Mouse (Mus musculus) MEL (cell line): Measurements from ENCODE around the gene Eipr1. TPM values are rescaled to one million over a fixed set of nuclear protein-coding genes. Genes with fewer than 3 reads are reported as not detected.
A peak's percentile ranks its signal among the peaks of the same experiment; 100 is the strongest.

Source experiments
- DNase-seq: peaks from one replicate; pipeline ENCODE4 v3.0.0; 2011; ENCODE audit warnings: low read depth, low spot score
- H3K27ac ChIP-seq: 2 replicates; pipeline ENCODE4 v1.5.1; 2012; ENCODE audit warnings: low read depth, mild to moderate bottlenecking, control low read depth, low read length, moderate library complexity; ENCODE audit not compliant: control insufficient read depth
- H3K27me3 ChIP-seq, 2 experiments: fragments of 150-350 bp in 1 of 2; sonication (generic) in 1 of 2; 2 replicates each; pipeline ENCODE4 v1.6.1; 2012; ENCODE audit warnings: low read length in 2 of 2, mild to moderate bottlenecking in 2 of 2, improper control_type of control experiment in 1 of 2, moderate library complexity in 1 of 2; ENCODE audit not compliant: insufficient read depth in 2 of 2, control insufficient read depth in 1 of 2
- H3K36me3 ChIP-seq, 2 experiments: 2 replicates each; pipeline ENCODE4 v1.6.1; 2012 to 2014; ENCODE audit warnings: low read length in 2 of 2, improper control_type of control experiment in 1 of 2, inconsistent platforms in 1 of 2, mild to moderate bottlenecking in 1 of 2; ENCODE audit not compliant: insufficient read depth in 2 of 2, control insufficient read depth in 1 of 2
- H3K4me1 ChIP-seq, 2 experiments: fragments of 150-350 bp in 1 of 2; sonication (generic) in 1 of 2; 2 replicates each; pipeline ENCODE4 v1.6.1; 2012; ENCODE audit warnings: low read length in 2 of 2, improper control_type of control experiment in 1 of 2, mild to moderate bottlenecking in 1 of 2; ENCODE audit not compliant: insufficient read depth in 2 of 2, control insufficient read depth in 1 of 2
- H3K4me3 ChIP-seq, 2 experiments: fragments of 150-350 bp in 1 of 2; sonication (generic) in 1 of 2; 2 replicates each; pipeline ENCODE4 v1.5.1; 2012; ENCODE audit warnings: low read depth in 2 of 2, low read length in 2 of 2, mild to moderate bottlenecking in 2 of 2, moderate library complexity in 2 of 2, control low read depth in 1 of 2, improper control_type of control experiment in 1 of 2; ENCODE audit not compliant: control insufficient read depth in 1 of 2, insufficient read depth in 1 of 2
- H3K79me2 ChIP-seq: 2 replicates; pipeline ENCODE4 v1.6.1; 2012; ENCODE audit warnings: mild to moderate bottlenecking, low read length, moderate library complexity; ENCODE audit not compliant: control insufficient read depth, poor library complexity, insufficient read depth
- H3K9ac ChIP-seq: 2 replicates; pipeline ENCODE4 v1.6.1; 2012; ENCODE audit warnings: low read depth, mild to moderate bottlenecking, control low read depth, low read length, moderate library complexity; ENCODE audit not compliant: control insufficient read depth, poor library complexity, severe bottlenecking
- H3K9me3 ChIP-seq: fragments of 150-350 bp; sonication (generic); replicated peaks from 2 replicates; pipeline ENCODE4 v1.6.1; 2012; ENCODE audit warnings: mild to moderate bottlenecking, low read length, improper control_type of control experiment, moderate library complexity; ENCODE audit not compliant: insufficient read depth
- BHLHE40 ChIP-seq: IDR thresholded peaks from 2 replicates; pipeline ENCODE4 v1.6.1; 2012; ENCODE audit warnings: low read depth, mild to moderate bottlenecking, inconsistent platforms, low read length, improper control_type of control experiment, borderline replicate concordance
- ELF1 ChIP-seq: IDR thresholded peaks from 2 replicates; pipeline ENCODE4 v1.6.1; 2014; ENCODE audit warnings: low read depth, mild to moderate bottlenecking, inconsistent platforms, low read length, improper control_type of control experiment, moderate library complexity
- EP300 ChIP-seq, 2 experiments: IDR thresholded peaks; 2 replicates each; pipeline ENCODE4 v1.6.1; 2011; ENCODE audit warnings: improper control_type of control experiment in 2 of 2, low read length in 2 of 2, low read depth in 1 of 2, mild to moderate bottlenecking in 1 of 2
- ETS1 ChIP-seq: IDR thresholded peaks from 2 replicates; pipeline ENCODE4 v1.6.1; 2012; ENCODE audit warnings: low read depth, mild to moderate bottlenecking, inconsistent platforms, low read length, improper control_type of control experiment, moderate library complexity
- GABPA ChIP-seq: IDR thresholded peaks from 2 replicates; pipeline ENCODE4 v1.6.1; 2012; ENCODE audit warnings: low read depth, mild to moderate bottlenecking, inconsistent platforms, low read length, improper control_type of control experiment, moderate library complexity
- GATA1 ChIP-seq: IDR thresholded peaks from 2 replicates; pipeline ENCODE4 v1.6.1; 2011; ENCODE audit warnings: low read depth, low read length, improper control_type of control experiment
- JUND ChIP-seq: IDR thresholded peaks from 2 replicates; pipeline ENCODE4 v1.6.1; 2011; ENCODE audit warnings: low read depth, mild to moderate bottlenecking, improper control_type of control experiment, low read length
- MXI1 ChIP-seq: IDR thresholded peaks from 2 replicates; pipeline ENCODE4 v1.6.1; 2011; ENCODE audit warnings: mild to moderate bottlenecking, low read depth, low read length, improper control_type of control experiment
- MYB ChIP-seq: IDR thresholded peaks from 2 replicates; pipeline ENCODE4 v1.6.1; 2011; ENCODE audit warnings: mild to moderate bottlenecking, low read depth, low read length, improper control_type of control experiment
- MYC ChIP-seq: IDR thresholded peaks from 2 replicates; pipeline ENCODE4 v1.6.1; 2011; ENCODE audit warnings: low read depth, mild to moderate bottlenecking, low read length, improper control_type of control experiment, moderate library complexity
- NELFE ChIP-seq: IDR thresholded peaks from 2 replicates; pipeline ENCODE4 v1.6.1; 2011; ENCODE audit warnings: low read depth, low read length, improper control_type of control experiment
- RAD21 ChIP-seq: IDR thresholded peaks from 2 replicates; pipeline ENCODE4 v1.6.1; 2011; ENCODE audit warnings: mild to moderate bottlenecking, low read depth, low read length, improper control_type of control experiment
- RCOR1 ChIP-seq: IDR thresholded peaks from 2 replicates; pipeline ENCODE4 v1.6.1; 2012; ENCODE audit warnings: low read depth, mild to moderate bottlenecking, inconsistent platforms, low read length, improper control_type of control experiment
- SIN3A ChIP-seq: IDR thresholded peaks from 2 replicates; pipeline ENCODE4 v1.6.1; 2012; ENCODE audit warnings: low read length, improper control_type of control experiment, inconsistent platforms
- SMC3 ChIP-seq: IDR thresholded peaks from 2 replicates; pipeline ENCODE4 v1.6.1; 2011; ENCODE audit warnings: low read depth, low read length, improper control_type of control experiment
- TAL1 ChIP-seq: IDR thresholded peaks from 2 replicates; pipeline ENCODE4 v1.6.1; 2012; ENCODE audit warnings: mild to moderate bottlenecking, inconsistent platforms, low read length, moderate library complexity, mixed read lengths
- TBP ChIP-seq: IDR thresholded peaks from 2 replicates; pipeline ENCODE4 v1.8.0; 2011; ENCODE audit warnings: low read depth, low read length, improper control_type of control experiment
- TCF12 ChIP-seq: IDR thresholded peaks from 2 replicates; pipeline ENCODE4 v1.6.1; 2014; ENCODE audit warnings: low read depth, mild to moderate bottlenecking, inconsistent platforms, low read length, improper control_type of control experiment, moderate library complexity
- UBTF ChIP-seq: IDR thresholded peaks from 2 replicates; pipeline ENCODE4 v1.6.1; 2012; ENCODE audit warnings: low read depth, mild to moderate bottlenecking, inconsistent platforms, low read length, improper control_type of control experiment, moderate library complexity, borderline replicate concordance; ENCODE audit not compliant: insufficient read depth
- ZKSCAN1 ChIP-seq: IDR thresholded peaks from 2 replicates; pipeline ENCODE4 v1.6.1; 2012; ENCODE audit warnings: low read depth, mild to moderate bottlenecking, inconsistent platforms, low read length, improper control_type of control experiment, moderate library complexity
- ZMIZ1 ChIP-seq: IDR thresholded peaks from 2 replicates; pipeline ENCODE4 v1.6.1; 2012; ENCODE audit warnings: low read depth, mild to moderate bottlenecking, inconsistent platforms, low read length, improper control_type of control experiment, moderate library complexity
- ZNF384 ChIP-seq: IDR thresholded peaks from 2 replicates; pipeline ENCODE4 v1.6.1; 2012; ENCODE audit warnings: low read depth, mild to moderate bottlenecking, inconsistent platforms, low read length, improper control_type of control experiment
- polyA plus RNA-seq, 2 experiments: library from polyadenylated mRNA; stranded (reverse) in 1 of 2; unstranded in 1 of 2; fragments of >175 nt in 1 of 2; fragments of >200 nt in 1 of 2; gene quantifications; 2 replicates each; pipeline versions ENCODE4 v1.2.1 to v1.2.4; 2012; ENCODE audit warnings: low replicate concordance in 2 of 2, low read depth in 1 of 2; ENCODE audit not compliant: insufficient read length in 2 of 2, insufficient read depth in 1 of 2, missing spikeins in 1 of 2
- total RNA-seq: library from RNA; depleted of rRNA; stranded (reverse); fragments of 300-350 nt; gene quantifications from 2 replicates; pipeline ENCODE4 v1.2.3, GENCODE M21; 2012

Eipr1 gene
- total and polyA plus RNA-seq, 3 experiments, result 45.8 to 51.5 TPM; not detected in 1

- TF ChIP-seq ZNF384 (no peak), ELF1 (0 out of 2 replicates have a peak, but pooled peaks have one; percentile 9)
- TF ChIP-seq, all 39 proteins: peak for 1
- Histone ChIP-seq H3K27me3 (no peaks in the 10 kb centered on the region), H3K36me3 (peaks cover 0 to 12% of the 10 kb centered on the region in 2 experiments; a peak in 2 of 4 replicates), H3K4me3 (no peak overlapping the region), H3K9ac (no peak overlapping the region), H3K9me3 (no peaks in the 10 kb centered on the region), H3K27ac (no peak overlapping the region), H3K79me2 (no peaks in the 10 kb centered on the region), H3K4me1 (peaks cover 3 to 22% of the 10 kb centered on the region in 2 experiments)
- DNase-seq, result peak; percentile 43
Observed at GRCm38 (mm10) chr12:28803043-28803442, 51.4 kb downstream of the Eipr1 start.

GRCm38 (mm10) chr12:28804558-28805481, 53.2 kb downstream of the Eipr1 start:
- peak overlapping the region in 1 of 2 experiments; percentile 30; a peak in 1 of 4 replicates for H3K4me3 ChIP-seq

GRCm38 (mm10) chr12:28808786-28809375, 57.3 kb downstream of the Eipr1 start:
- Histone ChIP-seq H3K4me1 (peaks cover 3 to 17% of the 10 kb centered on the region in 2 experiments), H3K27me3 (no peaks in the 10 kb centered on the region), H3K9me3 (no peaks in the 10 kb centered on the region), H3K4me3 (no peak overlapping the region), H3K27ac (no peak overlapping the region), H3K79me2 (no peaks in the 10 kb centered on the region), H3K36me3 (peaks cover 0 to 11% of the 10 kb centered on the region in 2 experiments; a peak in 2 of 4 replicates), H3K9ac (no peak overlapping the region)
- no peak for DNase-seq
- no peak for TF ChIP-seq MXI1
- TF ChIP-seq TBP, result no peak
- TF ChIP-seq NELFE, result no peak
- no peak for TF ChIP-seq MYB
- no peak for TF ChIP-seq SMC3
- TF ChIP-seq GABPA, result no peak
- no peak for TF ChIP-seq JUND
- TF ChIP-seq ELF1, result no peak

More at GRCm38 (mm10) chr12:28804558-28805481, 53.2 kb downstream of the Eipr1 start:
- H3K4me1 ChIP-seq, result peaks cover 3 to 22% of the 10 kb centered on the region in 2 experiments
- peak; percentile 94 for DNase-seq
- H3K9ac ChIP-seq, result peak overlapping the region; percentile 21; the same call in 1 of the 2 replicates
- H3K79me2 ChIP-seq, result no peaks in the 10 kb centered on the region
- peaks cover 0 to 12% of the 10 kb centered on the region in 2 experiments; a peak in 2 of 4 replicates for H3K36me3 ChIP-seq
- H3K9me3 ChIP-seq, result no peaks in the 10 kb centered on the region
- no peaks in the 10 kb centered on the region for H3K27me3 ChIP-seq
- peak overlapping the region; percentile 63 for H3K27ac ChIP-seq
- peak; percentile 87 to 88 for TF ChIP-seq EP300 (IDR thresholded peaks at IDR 0.05; ENCODE audit: low read depth in 1 of 2, low read length in 2 of 2)
- no peak for TF ChIP-seq SMC3
- TF ChIP-seq TAL1, result peak; percentile 96
- peak; percentile 70; the same call in 1 of the 2 replicates for TF ChIP-seq JUND
- TF ChIP-seq MYC, result 0 out of 2 replicates have a peak, but pooled peaks have one; percentile 13
- TF ChIP-seq GATA1, result peak; percentile 95
- TF ChIP-seq RAD21, result no peak
- TF ChIP-seq ZMIZ1, result no peak
- TF ChIP-seq SIN3A, result peak; percentile 55; the same call in 1 of the 2 replicates
- no peak for TF ChIP-seq UBTF
- no peak for TF ChIP-seq ZKSCAN1
- TF ChIP-seq TCF12, result peak; percentile 82
- TF ChIP-seq TBP, result 0 out of 2 replicates have a peak, but pooled peaks have one; percentile 33
- TF ChIP-seq RCOR1, result peak; percentile 64; the same call in 1 of the 2 replicates
- peak; percentile 97 for TF ChIP-seq ETS1
- no peak for TF ChIP-seq BHLHE40
- TF ChIP-seq, all 39 proteins: peak for 10
